Mouse (Mus musculus) heart, embryonic 12.5 days (tissue): ENCODE results near the gene Trit1. TPM values are rescaled to one million over a fixed set of nuclear protein-coding genes. Genes with fewer than 3 reads are reported as not detected.

Experiments
- ATAC-seq: fragments of 200-750 bp; cut with Nextera tagmentation; 2 replicates; pipeline ENCODE4 v1.8.0; 2017; ENCODE audit warnings: moderate TSS enrichment, moderate library complexity; ENCODE audit not compliant: insufficient number of reproducible peaks, low FRiP score
- H3K27ac ChIP-seq: fragments of 300-500 bp; sonication (generic); 2 replicates; pipeline ENCODE4 v1.5.1; 2016; ENCODE audit warnings: mild to moderate bottlenecking, moderate library complexity; ENCODE audit not compliant: poor library complexity, severe bottlenecking
- H3K27me3 ChIP-seq: fragments of 300-500 bp; sonication (generic); replicated peaks from 2 replicates; pipeline ENCODE4 v1.6.1; 2016; ENCODE audit warnings: mild to moderate bottlenecking, moderate library complexity
- H3K36me3 ChIP-seq: fragments of 300-500 bp; sonication (generic); 2 replicates; pipeline ENCODE4 v1.6.1; 2016; ENCODE audit warnings: mild to moderate bottlenecking, moderate library complexity
- H3K4me1 ChIP-seq: fragments of 300-500 bp; sonication (generic); replicated peaks from 2 replicates; pipeline ENCODE4 v1.6.1; 2016; ENCODE audit warnings: mild to moderate bottlenecking
- H3K4me2 ChIP-seq: fragments of 300-500 bp; sonication (generic); 2 replicates; pipeline ENCODE4 v1.6.1; 2016; ENCODE audit warnings: mild to moderate bottlenecking, moderate library complexity
- H3K4me3 ChIP-seq: fragments of 300-500 bp; sonication (generic); 2 replicates; pipeline ENCODE4 v1.5.1; 2016; ENCODE audit warnings: mild to moderate bottlenecking
- H3K9ac ChIP-seq: fragments of 300-500 bp; sonication (generic); 2 replicates; pipeline ENCODE4 v1.6.1; 2016; ENCODE audit warnings: mild to moderate bottlenecking, moderate library complexity
- H3K9me3 ChIP-seq: fragments of 300-500 bp; sonication (generic); replicated peaks from 2 replicates; pipeline ENCODE4 v1.6.1; 2016; ENCODE audit warnings: mild to moderate bottlenecking, moderate library complexity
- WGBS: fragments of 180-500 bp; shearing (Covaris S2); methylation state at CpG from one replicate; pipeline ENCODE4 v1.1.7; 2016; 5-methylcytosine and 5-hydroxymethylcytosine counted together
- polyA plus RNA-seq: library from polyadenylated mRNA; unstranded; fragments of >200 nt; fragmentation: Nextera tagmentation; extraction: Ambion mirVana; gene quantifications from 2 replicates; pipeline ENCODE4 v1.2.1, GENCODE M21; 2016

Gene Trit1
- polyA plus RNA-seq, 1 experiment from 2014 or later, result 13.4 TPM

DNA sequence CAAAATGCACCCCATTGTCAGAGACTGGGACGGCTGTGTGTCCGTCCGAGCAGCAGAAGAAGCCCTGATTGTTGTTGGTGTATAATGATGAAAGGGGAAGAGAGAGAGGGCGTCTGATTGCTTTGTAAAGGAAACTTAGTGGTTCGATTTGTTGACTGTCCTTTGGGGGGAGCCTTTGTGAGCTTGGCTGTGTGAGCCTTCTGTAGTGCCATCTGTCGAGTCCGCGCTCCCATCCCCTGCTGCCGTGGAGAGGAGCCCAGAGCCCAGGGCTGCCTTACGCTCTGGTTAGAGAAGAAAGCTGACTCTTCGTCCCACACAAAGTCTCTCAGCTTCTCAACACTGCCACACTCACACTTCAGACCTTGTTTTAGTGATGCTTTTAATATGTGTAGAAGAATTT is 36.8 kb downstream of the Trit1 start:
- peaks cover 52% of the 10 kb centered on the region for H3K36me3 ChIP-seq
- 86% methylated on average over 11 of the region's 11 CpGs for WGBS
- H3K4me1 ChIP-seq, result peaks cover 47% of the 10 kb centered on the region
- H3K27me3 ChIP-seq, result peaks cover 21% of the 10 kb centered on the region
- H3K9ac ChIP-seq, result no peak overlapping the region
- no peak overlapping the region for H3K4me2 ChIP-seq
- no peak overlapping the region for H3K27ac ChIP-seq
- no peaks in the 10 kb centered on the region for H3K9me3 ChIP-seq
- ATAC-seq, result no peak
- H3K4me3 ChIP-seq, result no peak overlapping the region

DNA sequence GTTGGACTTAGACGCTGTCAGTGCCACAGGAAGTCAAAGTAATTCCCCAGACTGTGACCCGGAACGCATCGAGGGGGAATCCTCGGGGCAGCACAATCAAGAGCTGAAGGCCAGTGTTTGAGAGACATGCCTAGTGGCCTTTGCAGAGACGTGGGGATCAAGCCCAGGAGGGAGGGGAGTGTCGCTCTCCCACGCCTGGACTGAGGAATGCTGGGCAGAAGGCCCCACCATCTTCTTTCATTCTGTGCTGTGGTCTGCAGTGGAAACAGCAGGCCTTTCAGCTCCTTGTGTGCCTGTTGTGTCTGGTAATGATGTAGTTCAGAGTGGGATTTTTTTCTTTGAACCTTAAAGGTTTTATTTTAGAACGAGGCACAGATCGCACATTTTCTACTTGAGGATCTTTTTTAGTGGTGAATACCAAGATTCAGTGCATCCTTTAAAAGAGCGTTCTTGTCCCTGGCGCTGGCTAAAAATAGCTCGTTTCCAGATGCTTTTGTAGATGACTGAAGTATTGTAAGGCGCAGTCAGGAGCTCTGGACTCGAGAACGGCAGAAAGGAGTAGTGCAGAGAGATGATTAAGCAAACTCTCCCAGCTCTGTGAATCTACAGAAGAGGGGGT is 37.9 kb downstream of the Trit1 start:
- WGBS, result 52% methylated on average over 16 of the region's 16 CpGs

DNA sequence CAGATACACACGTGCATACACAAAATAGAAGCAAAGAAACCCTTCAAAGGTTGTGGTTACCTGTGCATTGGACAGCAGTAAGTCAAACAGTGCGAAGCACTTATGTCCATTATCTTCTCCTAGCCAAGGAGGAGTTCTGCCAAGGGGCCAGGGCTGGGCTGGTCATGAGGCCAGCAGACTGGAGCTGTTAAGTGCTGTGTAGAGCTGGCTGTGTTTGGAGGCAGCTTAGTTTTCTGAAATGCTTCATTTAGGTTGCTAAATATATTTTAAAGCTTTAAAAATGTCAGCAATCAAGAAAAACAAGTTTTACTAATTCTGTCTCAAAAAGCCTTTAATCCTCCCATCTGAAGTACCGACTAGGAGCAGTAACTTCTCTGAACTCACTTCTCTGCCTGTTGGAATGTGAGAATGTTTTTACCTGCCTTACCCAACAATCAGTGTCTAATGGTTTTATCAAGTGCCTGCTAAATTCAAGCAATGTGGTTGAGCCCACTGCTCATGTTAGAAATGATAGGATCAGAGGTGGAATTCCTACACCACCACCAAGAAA is 40.2 kb downstream of the Trit1 start:
- 59% methylated on average over 3 of the region's 3 CpGs for WGBS
- Histone ChIP-seq H3K9ac (no peak overlapping the region), H3K4me2 (no peak overlapping the region), H3K4me1 (peaks cover 17% of the 10 kb centered on the region), H3K4me3 (no peak overlapping the region), H3K36me3 (peaks cover 45% of the 10 kb centered on the region), H3K27ac (no peak overlapping the region), H3K9me3 (no peaks in the 10 kb centered on the region), H3K27me3 (peaks cover 18% of the 10 kb centered on the region)
- no peak for ATAC-seq

More for the DNA sequence above, 37.9 kb downstream of the Trit1 start:
- H3K9ac ChIP-seq, result no peak overlapping the region
- no peak overlapping the region for H3K4me3 ChIP-seq
- H3K4me2 ChIP-seq, result no peak overlapping the region
- no peaks in the 10 kb centered on the region for H3K9me3 ChIP-seq
- H3K4me1 ChIP-seq, result peaks cover 36% of the 10 kb centered on the region
- no peak for ATAC-seq
- peaks cover 21% of the 10 kb centered on the region for H3K27me3 ChIP-seq
- peaks cover 52% of the 10 kb centered on the region for H3K36me3 ChIP-seq
- H3K27ac ChIP-seq, result no peak overlapping the region

DNA sequence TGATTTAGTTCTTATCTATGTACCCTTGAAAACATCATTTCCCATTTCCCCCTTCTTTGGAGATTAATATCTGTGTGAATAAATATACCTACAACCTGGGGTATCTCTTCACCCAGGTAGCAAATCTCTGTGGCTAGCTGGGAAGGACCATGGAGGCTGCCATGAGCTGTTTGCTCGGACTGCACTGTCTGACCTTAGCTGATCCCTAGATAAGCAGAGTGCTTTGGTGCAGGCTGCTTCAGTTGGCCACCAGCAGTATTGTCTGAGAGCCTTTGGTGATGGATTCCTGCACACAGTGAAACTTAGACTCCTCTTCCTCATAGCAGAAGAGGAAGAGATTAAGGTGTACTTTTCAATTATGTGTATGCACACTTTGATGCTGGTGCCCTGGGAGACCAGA is 41.6 kb downstream of the Trit1 start:
- Histone ChIP-seq H3K27ac (no peak overlapping the region), H3K27me3 (peaks cover 6% of the 10 kb centered on the region), H3K9me3 (no peaks in the 10 kb centered on the region), H3K4me2 (no peak overlapping the region), H3K4me1 (peaks cover 20% of the 10 kb centered on the region), H3K4me3 (no peak overlapping the region), H3K36me3 (peaks cover 33% of the 10 kb centered on the region), H3K9ac (no peak overlapping the region)
- no peak for ATAC-seq
- 40% methylated on average over 1 of the region's 1 CpGs for WGBS

DNA sequence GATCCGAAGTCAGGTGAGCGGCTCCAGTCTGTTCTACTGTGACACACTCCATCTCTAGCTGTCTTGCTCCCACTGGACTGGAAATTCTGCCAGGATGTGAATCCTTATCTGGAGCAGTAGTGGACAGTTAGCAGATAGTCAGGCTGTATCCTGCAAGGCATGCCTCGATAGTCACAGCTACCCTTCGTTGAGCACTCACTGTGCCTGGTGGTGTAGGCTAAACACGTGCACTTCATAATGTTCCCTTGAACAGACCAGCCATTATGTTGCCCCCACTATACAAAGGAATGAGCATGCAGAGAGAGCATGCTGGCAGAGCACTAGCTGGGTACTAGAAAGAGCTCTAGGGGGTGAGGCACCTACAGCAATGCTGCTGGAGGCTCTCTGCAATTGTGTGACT is 45.3 kb downstream of the Trit1 start:
- H3K4me3 ChIP-seq, result no peak overlapping the region
- no peaks in the 10 kb centered on the region for H3K9me3 ChIP-seq
- H3K36me3 ChIP-seq, result no peaks in the 10 kb centered on the region
- no peak for ATAC-seq
- WGBS, result 33% methylated on average over 5 of the region's 5 CpGs
- H3K27ac ChIP-seq, result no peak overlapping the region
- H3K27me3 ChIP-seq, result peaks cover 5% of the 10 kb centered on the region; the same call in 1 of the 2 replicates
- H3K9ac ChIP-seq, result no peak overlapping the region
- H3K4me2 ChIP-seq, result no peak overlapping the region
- peaks cover 8% of the 10 kb centered on the region for H3K4me1 ChIP-seq

DNA sequence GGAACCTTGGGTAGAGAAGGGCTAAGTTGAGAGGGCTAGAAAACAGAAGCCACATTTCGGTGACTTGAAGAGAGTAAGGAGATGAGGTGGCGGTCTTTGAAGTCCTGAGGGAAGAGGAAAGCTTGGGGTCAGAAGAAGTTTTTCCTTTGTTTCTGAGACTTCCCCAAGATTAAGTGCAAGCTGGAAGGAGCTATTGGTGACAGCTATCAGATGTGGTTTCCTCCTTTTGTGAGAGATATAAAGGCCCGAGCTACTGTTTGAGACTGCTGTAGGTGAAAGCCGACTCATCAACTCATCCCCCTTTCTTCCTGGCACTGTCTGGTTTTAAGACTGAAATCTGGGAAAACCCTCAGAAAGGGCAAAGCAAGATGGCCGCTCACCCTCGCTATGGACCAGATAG is 52.2 kb downstream of the Trit1 start:
- no peak for ATAC-seq
- H3K9ac ChIP-seq, result no peak overlapping the region
- no peaks in the 10 kb centered on the region for H3K36me3 ChIP-seq

DNA sequence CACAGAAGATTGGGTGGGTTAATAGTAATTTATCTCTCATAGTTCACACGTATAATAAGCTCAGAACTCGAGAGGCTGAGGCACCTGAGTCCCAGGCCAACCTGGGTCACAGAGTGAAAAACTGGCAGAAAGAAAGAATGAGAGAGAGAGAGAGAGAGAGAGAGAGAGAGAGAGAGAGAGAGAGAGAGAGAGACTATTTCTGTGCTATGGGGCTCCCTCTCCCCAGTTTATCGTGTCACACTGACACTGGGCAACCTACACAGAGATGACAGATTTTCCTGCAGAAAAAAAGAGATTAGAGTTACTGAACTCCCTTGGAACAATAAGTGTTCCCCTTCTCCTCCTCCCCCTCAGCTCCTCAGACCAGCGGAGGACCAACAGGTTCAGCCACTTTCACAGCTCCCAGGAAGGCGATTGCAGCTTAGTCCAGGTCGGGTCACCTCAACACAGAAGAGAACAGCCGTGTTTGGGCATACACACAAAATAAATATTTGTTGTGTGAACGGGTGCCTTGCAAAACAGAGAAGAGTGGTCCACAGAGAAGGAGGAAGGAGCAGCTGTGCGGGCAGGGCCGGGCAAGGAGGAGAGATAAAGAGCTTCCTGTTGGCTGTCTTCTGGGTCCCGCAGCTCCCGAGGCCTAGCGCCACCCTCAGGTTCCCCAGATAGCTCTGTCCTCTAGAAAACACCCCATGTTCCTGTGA is 55.0 kb downstream of the Trit1 start:
- no peak overlapping the region for H3K27ac ChIP-seq
- no peaks in the 10 kb centered on the region for H3K9me3 ChIP-seq
- WGBS, result 9% methylated on average over 13 of the region's 13 CpGs
- peak overlapping the region; percentile 61 for H3K4me2 ChIP-seq
- ATAC-seq, result peak; percentile 51; the same call in 1 of the 2 replicates
- H3K27me3 ChIP-seq, result peaks cover 30% of the 10 kb centered on the region
- no peak overlapping the region for H3K9ac ChIP-seq
- H3K4me3 ChIP-seq, result peak overlapping the region; percentile 29
- peaks cover 9% of the 10 kb centered on the region for H3K4me1 ChIP-seq
- no peaks in the 10 kb centered on the region for H3K36me3 ChIP-seq

More for the DNA sequence above, 52.2 kb downstream of the Trit1 start:
- no peaks in the 10 kb centered on the region for H3K9me3 ChIP-seq
- 62% methylated on average over 6 of the region's 6 CpGs for WGBS
- H3K27ac ChIP-seq, result no peak overlapping the region
- H3K4me1 ChIP-seq, result peaks cover 9% of the 10 kb centered on the region
- no peak overlapping the region for H3K4me2 ChIP-seq
- no peak overlapping the region for H3K4me3 ChIP-seq
- peaks cover 22% of the 10 kb centered on the region for H3K27me3 ChIP-seq

DNA sequence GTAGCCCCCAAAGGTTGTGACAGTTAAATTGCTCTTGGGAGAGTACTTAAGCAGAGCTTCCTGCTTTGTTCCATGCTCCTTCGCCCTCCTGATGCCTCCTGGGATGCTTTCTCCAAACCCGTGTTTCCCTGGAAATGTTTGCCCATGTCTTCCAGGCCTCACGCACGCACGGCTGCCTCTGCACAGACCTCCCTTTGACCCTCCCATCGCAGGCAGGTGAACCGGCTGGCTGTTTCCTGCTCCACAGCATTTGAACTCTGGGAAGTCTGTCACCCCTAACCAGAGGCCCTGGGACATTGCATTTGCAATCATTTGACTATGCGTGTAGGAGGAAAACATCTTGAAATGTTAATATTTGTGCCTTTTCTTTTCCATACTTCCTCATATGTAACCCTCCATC is 60.5 kb downstream of the Trit1 start:
- no peak for ATAC-seq
- no peaks in the 10 kb centered on the region for H3K36me3 ChIP-seq
- H3K4me2 ChIP-seq, result no peak overlapping the region
- peaks cover 29% of the 10 kb centered on the region for H3K27me3 ChIP-seq
- H3K9ac ChIP-seq, result no peak overlapping the region
- no peak overlapping the region for H3K27ac ChIP-seq
- peaks cover 1% of the 10 kb centered on the region; the same call in 1 of the 2 replicates for H3K4me1 ChIP-seq
- no peak overlapping the region for H3K4me3 ChIP-seq
- 78% methylated on average over 8 of the region's 8 CpGs for WGBS
- H3K9me3 ChIP-seq, result 0 out of 2 replicates have a peak, but pooled peaks cover 3% of the 10 kb centered on the region

DNA sequence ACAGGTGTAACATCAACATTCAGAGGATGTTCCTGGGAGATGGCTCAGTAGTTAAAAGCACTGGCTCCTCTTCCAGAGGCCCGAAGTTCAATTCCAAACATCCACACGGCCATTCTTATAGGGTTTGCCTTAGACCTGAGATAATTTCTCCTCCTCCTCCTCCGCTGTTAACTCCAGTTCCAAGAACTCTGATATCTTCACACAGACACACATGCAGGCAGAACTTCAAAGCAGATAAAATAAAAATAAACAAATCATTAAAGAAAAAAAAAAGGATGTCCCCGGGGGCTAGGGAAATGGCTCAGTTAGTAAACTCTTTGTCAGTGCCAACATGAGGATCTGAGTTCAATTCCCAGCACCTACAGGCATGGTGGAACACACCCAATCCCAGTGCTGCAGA is 61.8 kb downstream of the Trit1 start:
- no peak for ATAC-seq
- no peaks in the 10 kb centered on the region for H3K4me1 ChIP-seq

DNA sequence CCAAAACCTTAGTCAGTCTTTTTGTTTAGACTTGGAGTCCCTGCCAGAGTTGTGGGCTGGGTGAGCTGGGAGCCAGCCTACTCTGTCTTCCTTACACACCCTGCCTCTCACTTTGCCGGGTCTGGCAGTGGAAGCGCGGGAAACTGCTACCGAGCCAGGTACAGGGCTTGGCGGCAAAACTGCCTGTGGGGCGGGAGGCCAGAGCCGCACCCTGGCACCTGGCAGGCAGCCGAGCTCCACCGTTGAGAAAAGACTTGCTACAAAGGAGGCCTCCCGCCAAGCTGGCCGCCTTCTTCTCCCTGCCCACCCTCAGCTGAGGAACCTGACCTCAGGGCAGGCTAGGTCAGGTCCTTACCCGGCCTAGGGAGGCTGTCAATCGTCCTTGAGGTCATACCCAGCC is 64.4 kb downstream of the Trit1 start:
- Histone ChIP-seq H3K4me3 (no peak overlapping the region), H3K4me1 (no peaks in the 10 kb centered on the region), H3K4me2 (no peak overlapping the region), H3K27me3 (peaks cover 31% of the 10 kb centered on the region), H3K36me3 (no peaks in the 10 kb centered on the region), H3K9ac (no peak overlapping the region), H3K27ac (no peak overlapping the region), H3K9me3 (0 out of 2 replicates have a peak, but pooled peaks cover 3% of the 10 kb centered on the region)
- ATAC-seq, result no peak
- WGBS, result 58% methylated on average over 13 of the region's 13 CpGs

More for the DNA sequence above, 61.8 kb downstream of the Trit1 start:
- 63% methylated on average over 4 of the region's 4 CpGs for WGBS
- H3K4me2 ChIP-seq, result no peak overlapping the region
- H3K4me3 ChIP-seq, result no peak overlapping the region
- H3K27ac ChIP-seq, result no peak overlapping the region
- no peak overlapping the region for H3K9ac ChIP-seq
- 0 out of 2 replicates have a peak, but pooled peaks cover 3% of the 10 kb centered on the region for H3K9me3 ChIP-seq
- H3K36me3 ChIP-seq, result no peaks in the 10 kb centered on the region
- peaks cover 34% of the 10 kb centered on the region for H3K27me3 ChIP-seq
